Mouse (Mus musculus) MEL (cell line): ENCODE measurements around the gene A930009A15Rik. TPM values are rescaled to one million over a fixed set of nuclear protein-coding genes. Genes with fewer than 3 reads are reported as not detected.
A peak's percentile ranks its signal among the peaks of the same experiment; 100 is the strongest.

Source experiments
- DNase-seq: peaks from one replicate; pipeline ENCODE4 v3.0.0; 2011; ENCODE audit warnings: low read depth, low spot score
- H3K27ac ChIP-seq: 2 replicates; pipeline ENCODE4 v1.5.1; 2012; ENCODE audit warnings: low read depth, mild to moderate bottlenecking, control low read depth, low read length, moderate library complexity; ENCODE audit not compliant: control insufficient read depth
- H3K27me3 ChIP-seq, 2 experiments: fragments of 150-350 bp in 1 of 2; sonication (generic) in 1 of 2; 2 replicates each; pipeline ENCODE4 v1.6.1; 2012; ENCODE audit warnings: low read length in 2 of 2, mild to moderate bottlenecking in 2 of 2, improper control_type of control experiment in 1 of 2, moderate library complexity in 1 of 2; ENCODE audit not compliant: insufficient read depth in 2 of 2, control insufficient read depth in 1 of 2
- H3K36me3 ChIP-seq, 2 experiments: 2 replicates each; pipeline ENCODE4 v1.6.1; 2012 to 2014; ENCODE audit warnings: low read length in 2 of 2, improper control_type of control experiment in 1 of 2, inconsistent platforms in 1 of 2, mild to moderate bottlenecking in 1 of 2; ENCODE audit not compliant: insufficient read depth in 2 of 2, control insufficient read depth in 1 of 2
- H3K4me1 ChIP-seq, 2 experiments: fragments of 150-350 bp in 1 of 2; sonication (generic) in 1 of 2; 2 replicates each; pipeline ENCODE4 v1.6.1; 2012; ENCODE audit warnings: low read length in 2 of 2, improper control_type of control experiment in 1 of 2, mild to moderate bottlenecking in 1 of 2; ENCODE audit not compliant: insufficient read depth in 2 of 2, control insufficient read depth in 1 of 2
- H3K4me3 ChIP-seq, 2 experiments: fragments of 150-350 bp in 1 of 2; sonication (generic) in 1 of 2; 2 replicates each; pipeline ENCODE4 v1.5.1; 2012; ENCODE audit warnings: low read depth in 2 of 2, low read length in 2 of 2, mild to moderate bottlenecking in 2 of 2, moderate library complexity in 2 of 2, control low read depth in 1 of 2, improper control_type of control experiment in 1 of 2; ENCODE audit not compliant: control insufficient read depth in 1 of 2, insufficient read depth in 1 of 2
- H3K79me2 ChIP-seq: 2 replicates; pipeline ENCODE4 v1.6.1; 2012; ENCODE audit warnings: mild to moderate bottlenecking, low read length, moderate library complexity; ENCODE audit not compliant: control insufficient read depth, poor library complexity, insufficient read depth
- H3K9ac ChIP-seq: 2 replicates; pipeline ENCODE4 v1.6.1; 2012; ENCODE audit warnings: low read depth, mild to moderate bottlenecking, control low read depth, low read length, moderate library complexity; ENCODE audit not compliant: control insufficient read depth, poor library complexity, severe bottlenecking
- H3K9me3 ChIP-seq: fragments of 150-350 bp; sonication (generic); replicated peaks from 2 replicates; pipeline ENCODE4 v1.6.1; 2012; ENCODE audit warnings: mild to moderate bottlenecking, low read length, improper control_type of control experiment, moderate library complexity; ENCODE audit not compliant: insufficient read depth
- CHD1 ChIP-seq: IDR thresholded peaks from 2 replicates; pipeline ENCODE4 v1.6.1; 2012; ENCODE audit warnings: low read depth, mild to moderate bottlenecking, inconsistent platforms, low read length, improper control_type of control experiment
- CHD2 ChIP-seq: IDR thresholded peaks from 2 replicates; pipeline ENCODE4 v1.6.1; 2011; ENCODE audit warnings: low read length, improper control_type of control experiment
- CTCF ChIP-seq, 3 experiments: IDR thresholded peaks in 2 of 3; conservative IDR thresholded peaks in 1 of 3; 2 replicates each; pipeline ENCODE4 v1.5.1; 2011 to 2012; ENCODE audit warnings: low read length in 3 of 3, low read depth in 2 of 3, mild to moderate bottlenecking in 2 of 3, improper control_type of control experiment in 1 of 3, inconsistent platforms in 1 of 3, mixed read lengths in 1 of 3, moderate library complexity in 1 of 3; ENCODE audit not compliant: control insufficient read depth in 1 of 3, insufficient read depth in 1 of 3, poor library complexity in 1 of 3, severe bottlenecking in 1 of 3
- E2F4 ChIP-seq: IDR thresholded peaks from 2 replicates; pipeline ENCODE4 v1.6.1; 2011; ENCODE audit warnings: low read depth, low read length, improper control_type of control experiment, borderline replicate concordance
- ELF1 ChIP-seq: IDR thresholded peaks from 2 replicates; pipeline ENCODE4 v1.6.1; 2014; ENCODE audit warnings: low read depth, mild to moderate bottlenecking, inconsistent platforms, low read length, improper control_type of control experiment, moderate library complexity
- EP300 ChIP-seq, 2 experiments: IDR thresholded peaks; 2 replicates each; pipeline ENCODE4 v1.6.1; 2011; ENCODE audit warnings: improper control_type of control experiment in 2 of 2, low read length in 2 of 2, low read depth in 1 of 2, mild to moderate bottlenecking in 1 of 2
- ETS1 ChIP-seq: IDR thresholded peaks from 2 replicates; pipeline ENCODE4 v1.6.1; 2012; ENCODE audit warnings: low read depth, mild to moderate bottlenecking, inconsistent platforms, low read length, improper control_type of control experiment, moderate library complexity
- GABPA ChIP-seq: IDR thresholded peaks from 2 replicates; pipeline ENCODE4 v1.6.1; 2012; ENCODE audit warnings: low read depth, mild to moderate bottlenecking, inconsistent platforms, low read length, improper control_type of control experiment, moderate library complexity
- HCFC1 ChIP-seq: IDR thresholded peaks from 2 replicates; pipeline ENCODE4 v1.6.1; 2012; ENCODE audit warnings: low read depth, mild to moderate bottlenecking, inconsistent platforms, low read length, improper control_type of control experiment, moderate library complexity
- KAT2A ChIP-seq: conservative IDR thresholded peaks from 2 replicates; pipeline ENCODE4 v1.6.1; 2012; ENCODE audit warnings: low read depth, low read length, improper control_type of control experiment, inconsistent platforms
- MAX ChIP-seq: IDR thresholded peaks from 2 replicates; pipeline ENCODE4 v1.6.1; 2011; ENCODE audit warnings: low read length, improper control_type of control experiment
- MEF2A ChIP-seq: IDR thresholded peaks from 2 replicates; pipeline ENCODE4 v1.6.1; 2014; ENCODE audit warnings: low read depth, mild to moderate bottlenecking, inconsistent platforms, low read length, improper control_type of control experiment; ENCODE audit not compliant: poor library complexity, insufficient replicate concordance, severe bottlenecking; ENCODE audit errors: extremely low read depth
- MXI1 ChIP-seq: IDR thresholded peaks from 2 replicates; pipeline ENCODE4 v1.6.1; 2011; ENCODE audit warnings: mild to moderate bottlenecking, low read depth, low read length, improper control_type of control experiment
- MYB ChIP-seq: IDR thresholded peaks from 2 replicates; pipeline ENCODE4 v1.6.1; 2011; ENCODE audit warnings: mild to moderate bottlenecking, low read depth, low read length, improper control_type of control experiment
- NELFE ChIP-seq: IDR thresholded peaks from 2 replicates; pipeline ENCODE4 v1.6.1; 2011; ENCODE audit warnings: low read depth, low read length, improper control_type of control experiment
- NRF1 ChIP-seq: IDR thresholded peaks from 2 replicates; pipeline ENCODE4 v1.6.1; 2014; ENCODE audit warnings: low read depth, mild to moderate bottlenecking, inconsistent platforms, low read length, improper control_type of control experiment, moderate library complexity; ENCODE audit not compliant: poor library complexity, insufficient read depth, severe bottlenecking
- POLR2A ChIP-seq, 2 experiments: IDR thresholded peaks; 2 replicates each; pipeline ENCODE4 v1.6.1; 2011 to 2012; ENCODE audit warnings: low read length in 2 of 2, mild to moderate bottlenecking in 2 of 2, control low read depth in 1 of 2, improper control_type of control experiment in 1 of 2, low read depth in 1 of 2, moderate library complexity in 1 of 2; ENCODE audit not compliant: control insufficient read depth in 1 of 2, insufficient read depth in 1 of 2, poor library complexity in 1 of 2
- POLR2AphosphoS2 ChIP-seq: IDR thresholded peaks from 2 replicates; pipeline ENCODE4 v1.6.1; 2011; ENCODE audit warnings: low read length, improper control_type of control experiment
- POLR2AphosphoS5 ChIP-seq: IDR thresholded peaks from 2 replicates; pipeline ENCODE4 v1.6.1; 2012; ENCODE audit warnings: low read depth, borderline replicate concordance, mild to moderate bottlenecking, inconsistent platforms, low read length, moderate library complexity, mixed read lengths
- RAD21 ChIP-seq: IDR thresholded peaks from 2 replicates; pipeline ENCODE4 v1.6.1; 2011; ENCODE audit warnings: mild to moderate bottlenecking, low read depth, low read length, improper control_type of control experiment
- SIN3A ChIP-seq: IDR thresholded peaks from 2 replicates; pipeline ENCODE4 v1.6.1; 2012; ENCODE audit warnings: low read length, improper control_type of control experiment, inconsistent platforms
- SMC3 ChIP-seq: IDR thresholded peaks from 2 replicates; pipeline ENCODE4 v1.6.1; 2011; ENCODE audit warnings: low read depth, low read length, improper control_type of control experiment
- TAL1 ChIP-seq: IDR thresholded peaks from 2 replicates; pipeline ENCODE4 v1.6.1; 2012; ENCODE audit warnings: mild to moderate bottlenecking, inconsistent platforms, low read length, moderate library complexity, mixed read lengths
- TBP ChIP-seq: IDR thresholded peaks from 2 replicates; pipeline ENCODE4 v1.8.0; 2011; ENCODE audit warnings: low read depth, low read length, improper control_type of control experiment
- TCF12 ChIP-seq: IDR thresholded peaks from 2 replicates; pipeline ENCODE4 v1.6.1; 2014; ENCODE audit warnings: low read depth, mild to moderate bottlenecking, inconsistent platforms, low read length, improper control_type of control experiment, moderate library complexity
- UBTF ChIP-seq: IDR thresholded peaks from 2 replicates; pipeline ENCODE4 v1.6.1; 2012; ENCODE audit warnings: low read depth, mild to moderate bottlenecking, inconsistent platforms, low read length, improper control_type of control experiment, moderate library complexity, borderline replicate concordance; ENCODE audit not compliant: insufficient read depth
- USF1 ChIP-seq: IDR thresholded peaks from 2 replicates; pipeline ENCODE4 v1.6.1; 2014; ENCODE audit warnings: low read depth, mild to moderate bottlenecking, inconsistent platforms, low read length, improper control_type of control experiment, moderate library complexity
- ZC3H11A ChIP-seq: IDR thresholded peaks from 2 replicates; pipeline ENCODE4 v1.6.1; 2012; ENCODE audit warnings: low read depth, mild to moderate bottlenecking, inconsistent platforms, low read length, improper control_type of control experiment
- ZKSCAN1 ChIP-seq: IDR thresholded peaks from 2 replicates; pipeline ENCODE4 v1.6.1; 2012; ENCODE audit warnings: low read depth, mild to moderate bottlenecking, inconsistent platforms, low read length, improper control_type of control experiment, moderate library complexity
- ZMIZ1 ChIP-seq: IDR thresholded peaks from 2 replicates; pipeline ENCODE4 v1.6.1; 2012; ENCODE audit warnings: low read depth, mild to moderate bottlenecking, inconsistent platforms, low read length, improper control_type of control experiment, moderate library complexity
- ZNF384 ChIP-seq: IDR thresholded peaks from 2 replicates; pipeline ENCODE4 v1.6.1; 2012; ENCODE audit warnings: low read depth, mild to moderate bottlenecking, inconsistent platforms, low read length, improper control_type of control experiment
- polyA plus RNA-seq, 2 experiments: library from polyadenylated mRNA; stranded (reverse) in 1 of 2; unstranded in 1 of 2; fragments of >175 nt in 1 of 2; fragments of >200 nt in 1 of 2; gene quantifications; 2 replicates each; pipeline versions ENCODE4 v1.2.1 to v1.2.4; 2012; ENCODE audit warnings: low replicate concordance in 2 of 2, low read depth in 1 of 2; ENCODE audit not compliant: insufficient read length in 2 of 2, insufficient read depth in 1 of 2, missing spikeins in 1 of 2
- total RNA-seq: library from RNA; depleted of rRNA; stranded (reverse); fragments of 300-350 nt; gene quantifications from 2 replicates; pipeline ENCODE4 v1.2.3, GENCODE M21; 2012

Gene A930009A15Rik
- total and polyA plus RNA-seq, 3 experiments: 0.15 TPM; not detected in 2

GRCm38 (mm10) chr10:115586246-115587231, 16.8 kb downstream of the A930009A15Rik start (continued):
- peak; percentile 66 for TF ChIP-seq TCF12
- peak; percentile 38; the same call in 1 of the 2 replicates for TF ChIP-seq MYB
- TF ChIP-seq, all 39 proteins: peak for 11

- H3K27me3 ChIP-seq: no peaks in the 10 kb centered on the region
- DNase-seq: no peak
Measured at GRCm38 (mm10) chr10:115587301-115587969, 17.6 kb downstream of the A930009A15Rik start, which contains the start of gene Lgr5. TSS of gene Lgr5 (minus strand) at chr10:115587780.

GRCm38 (mm10) chr10:115587979-115588378, 18.2 kb downstream of the A930009A15Rik start:
- no peak overlapping the region for H3K4me3 ChIP-seq
- no peaks in the 10 kb centered on the region for H3K79me2 ChIP-seq
- H3K27ac ChIP-seq: no peak overlapping the region
- no peaks in the 10 kb centered on the region for H3K9me3 ChIP-seq
- H3K4me1 ChIP-seq: peaks cover 0 to 10% of the 10 kb centered on the region in 2 experiments; a peak in 2 of 4 replicates
- H3K27me3 ChIP-seq: no peaks in the 10 kb centered on the region
- DNase-seq: no peak
- H3K9ac ChIP-seq: no peak overlapping the region
- peaks cover 0 to 7% of the 10 kb centered on the region in 2 experiments; a peak in 2 of 4 replicates for H3K36me3 ChIP-seq
- no peak for TF ChIP-seq ZKSCAN1
- no peak for TF ChIP-seq ELF1
- TF ChIP-seq NELFE: no peak
- no peak for TF ChIP-seq SIN3A
- TF ChIP-seq USF1: no peak
- TF ChIP-seq NRF1: no peak
- no peak for TF ChIP-seq UBTF
- TF ChIP-seq TBP: no peak
- no peak for TF ChIP-seq SMC3
- TF ChIP-seq POLR2AphosphoS2: no peak
- no peak for TF ChIP-seq EP300 (IDR thresholded peaks at IDR 0.05; ENCODE audit: low read depth in 1 of 2, low read length in 2 of 2)
- no peak for TF ChIP-seq CTCF (IDR thresholded peaks at IDR 0.05 in 2 of 3, conservative IDR thresholded peaks at IDR 0.05 in 1 of 3; ENCODE audit: control insufficient read depth in 1 of 3, insufficient read depth in 1 of 3, low read depth in 2 of 3, low read length in 3 of 3, poor library complexity in 1 of 3, severe bottlenecking in 1 of 3)
- no peak for TF ChIP-seq ZMIZ1
- no peak for TF ChIP-seq CHD1
- TF ChIP-seq E2F4: no peak
- no peak for TF ChIP-seq HCFC1
- no peak for TF ChIP-seq ETS1
- no peak for TF ChIP-seq KAT2A

More at GRCm38 (mm10) chr10:115587301-115587969, 17.6 kb downstream of the A930009A15Rik start, which contains the start of gene Lgr5:
- Histone ChIP-seq H3K36me3 (peaks cover 0 to 7% of the 10 kb centered on the region in 2 experiments; a peak in 2 of 4 replicates), H3K9me3 (no peaks in the 10 kb centered on the region), H3K27ac (no peak within 1 kb of the TSS), H3K4me1 (peaks cover 0 to 10% of the 10 kb centered on the region in 2 experiments; a peak in 2 of 4 replicates), H3K4me3 (no peak within 1 kb of the TSS), H3K9ac (no peak within 1 kb of the TSS), H3K79me2 (no peaks in the 10 kb centered on the region)
- TF ChIP-seq POLR2A (IDR thresholded peaks at IDR 0.05; ENCODE audit: control insufficient read depth in 1 of 2, insufficient read depth in 1 of 2, low read depth in 1 of 2, low read length in 2 of 2, poor library complexity in 1 of 2): no peak
- no peak for TF ChIP-seq ZNF384
- no peak for TF ChIP-seq MEF2A
- no peak for TF ChIP-seq USF1
- no peak for TF ChIP-seq GABPA
- no peak for TF ChIP-seq RAD21
- TF ChIP-seq CHD2: no peak
- TF ChIP-seq TBP: no peak
- TF ChIP-seq MXI1: no peak
- no peak for TF ChIP-seq POLR2AphosphoS2
- TF ChIP-seq POLR2AphosphoS5: no peak
- no peak for TF ChIP-seq MAX
- TF ChIP-seq KAT2A: no peak
- TF ChIP-seq SMC3: no peak
- TF ChIP-seq MYB: no peak
- no peak for TF ChIP-seq ZC3H11A
- TF ChIP-seq TAL1: no peak
